Mouse (Mus musculus): Measurements from ENCODE around the gene Lhpp. TPM values are rescaled to one million over a fixed set of nuclear protein-coding genes. Genes with fewer than 3 reads are reported as not detected.
A peak's percentile ranks its signal among the peaks of the same experiment; 100 is the strongest.

The Lhpp gene
- polyA plus RNA-seq, 1 experiment from 2014 or later = 12.7 TPM

- Histone ChIP-seq H3K9ac (ENCODE audit: low read length) (no peak overlapping the region), H3K4me1 (ENCODE audit: control insufficient read depth, insufficient read depth, low read length) (peaks cover 13% of the 10 kb centered on the region; the same call in 1 of the 2 replicates), H3K4me2 (ENCODE audit: low read depth, low read length) (no peak overlapping the region), H3K36me3 (ENCODE audit: control insufficient read depth, insufficient read depth, low read length) (no peaks in the 10 kb centered on the region), H3K27me3 (ENCODE audit: control insufficient read depth, insufficient read depth, low read length) (no peaks in the 10 kb centered on the region), H3K4me3 (replicated peaks; ENCODE audit: low read length) (no peak overlapping the region), H3K9me3 (replicated peaks; ENCODE audit: control insufficient read depth, low read length) (no peaks in the 10 kb centered on the region), H3K27ac (ENCODE audit: low read length) (no peak overlapping the region)
- WGBS = 86% methylated on average over 14 of the region's 14 CpGs
- no peak for ATAC-seq (ENCODE audit: insufficient read depth, low FRiP score)
These were observed 80.5 kb downstream of the Lhpp start for GRCm38 (mm10) chr7:132690716-132691472.

GRCm38 (mm10) chr7:132692719-132693118 lies 82.3 kb downstream of the Lhpp start:
- peaks cover 10% of the 10 kb centered on the region; the same call in 1 of the 2 replicates for H3K4me1 ChIP-seq (ENCODE audit: control insufficient read depth, insufficient read depth, low read length)
- WGBS = 82% methylated on average over 9 of the region's 9 CpGs
- no peak overlapping the region for H3K4me2 ChIP-seq (ENCODE audit: low read depth, low read length)
- H3K27me3 ChIP-seq (ENCODE audit: control insufficient read depth, insufficient read depth, low read length) = no peaks in the 10 kb centered on the region
- H3K9me3 ChIP-seq (replicated peaks; ENCODE audit: control insufficient read depth, low read length) = no peaks in the 10 kb centered on the region
- H3K27ac ChIP-seq (ENCODE audit: low read length) = no peak overlapping the region
- no peak overlapping the region for H3K9ac ChIP-seq (ENCODE audit: low read length)
- no peak for ATAC-seq (ENCODE audit: insufficient read depth, low FRiP score)
- no peaks in the 10 kb centered on the region for H3K36me3 ChIP-seq (ENCODE audit: control insufficient read depth, insufficient read depth, low read length)
- no peak overlapping the region for H3K4me3 ChIP-seq (replicated peaks; ENCODE audit: low read length)

DNA sequence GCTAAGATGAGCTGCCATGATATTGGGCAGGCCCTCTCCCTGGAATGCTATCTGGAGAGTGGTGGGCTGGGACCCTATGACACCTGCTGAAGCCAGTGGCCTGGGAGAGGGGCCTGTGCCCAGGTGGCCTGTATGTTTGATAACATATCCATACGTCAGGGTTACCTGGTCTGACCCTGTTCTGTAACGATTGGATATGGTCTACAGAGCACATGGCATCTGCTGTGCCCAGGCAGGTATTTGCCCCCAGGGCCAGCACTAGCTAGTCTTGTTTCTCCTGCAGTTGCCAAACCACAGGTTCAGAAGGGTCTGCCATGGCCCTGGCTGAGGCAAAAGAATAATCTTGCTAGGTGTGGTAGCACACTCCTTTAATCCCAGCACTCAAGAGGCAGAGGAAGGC lies 83.1 kb downstream of the Lhpp start:
- no peak for ATAC-seq (ENCODE audit: insufficient read depth, low FRiP score)
- H3K9me3 ChIP-seq (replicated peaks; ENCODE audit: control insufficient read depth, low read length) = no peaks in the 10 kb centered on the region
- no peak overlapping the region for H3K4me3 ChIP-seq (replicated peaks; ENCODE audit: low read length)
- H3K36me3 ChIP-seq (ENCODE audit: control insufficient read depth, insufficient read depth, low read length) = no peaks in the 10 kb centered on the region
- no peak overlapping the region for H3K4me2 ChIP-seq (ENCODE audit: low read depth, low read length)
- H3K4me1 ChIP-seq (ENCODE audit: control insufficient read depth, insufficient read depth, low read length) = 0 out of 2 replicates have a peak, but pooled peaks cover 2% of the 10 kb centered on the region
- no peaks in the 10 kb centered on the region for H3K27me3 ChIP-seq (ENCODE audit: control insufficient read depth, insufficient read depth, low read length)
- H3K9ac ChIP-seq (ENCODE audit: low read length) = no peak overlapping the region
- no peak overlapping the region for H3K27ac ChIP-seq (ENCODE audit: low read length)
- WGBS = 88% methylated on average over 2 of the region's 2 CpGs

DNA sequence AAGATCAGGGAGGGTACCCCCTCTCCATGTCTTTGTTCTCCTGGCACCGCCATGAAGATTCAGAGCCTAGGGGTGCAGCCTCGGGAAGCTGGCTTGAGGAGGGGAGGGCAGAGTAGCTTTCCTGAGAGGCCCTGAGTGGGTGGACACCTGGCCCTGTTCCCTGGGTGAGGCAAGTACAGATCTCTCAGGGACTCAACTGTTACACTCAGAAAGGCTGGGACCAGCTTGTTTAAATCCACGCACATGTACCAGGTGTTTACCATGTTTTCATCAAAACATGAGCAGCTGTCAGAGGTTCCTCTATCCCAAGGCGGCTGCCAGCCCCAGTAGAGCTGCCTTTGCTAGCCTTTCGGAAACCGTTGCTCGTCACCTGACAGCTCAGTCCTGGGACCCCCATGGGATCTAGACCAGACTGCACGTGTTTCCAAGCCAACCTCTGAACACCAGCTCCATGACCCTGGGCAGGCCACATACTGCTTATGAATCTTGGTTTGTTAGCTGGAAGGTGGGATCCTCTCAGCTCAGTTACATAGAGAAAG lies 86.9 kb downstream of the Lhpp start:
- Histone ChIP-seq H3K4me3 (replicated peaks; ENCODE audit: low read length) (no peak overlapping the region), H3K9ac (ENCODE audit: low read length) (no peak overlapping the region), H3K36me3 (ENCODE audit: control insufficient read depth, insufficient read depth, low read length) (no peaks in the 10 kb centered on the region), H3K27me3 (ENCODE audit: control insufficient read depth, insufficient read depth, low read length) (no peaks in the 10 kb centered on the region), H3K4me1 (ENCODE audit: control insufficient read depth, insufficient read depth, low read length) (no peaks in the 10 kb centered on the region; the same call in 1 of the 2 replicates), H3K9me3 (replicated peaks; ENCODE audit: control insufficient read depth, low read length) (no peaks in the 10 kb centered on the region), H3K4me2 (ENCODE audit: low read depth, low read length) (no peak overlapping the region), H3K27ac (ENCODE audit: low read length) (no peak overlapping the region)
- ATAC-seq (ENCODE audit: insufficient read depth, low FRiP score) = no peak
- 69% methylated on average over 8 of the region's 8 CpGs for WGBS

GRCm38 (mm10) chr7:132698737-132699136 lies 88.3 kb downstream of the Lhpp start:
- H3K9me3 ChIP-seq (replicated peaks; ENCODE audit: control insufficient read depth, low read length) = no peaks in the 10 kb centered on the region
- H3K27ac ChIP-seq (ENCODE audit: low read length) = no peak overlapping the region
- peaks cover 3% of the 10 kb centered on the region; the same call in 1 of the 2 replicates for H3K4me1 ChIP-seq (ENCODE audit: control insufficient read depth, insufficient read depth, low read length)
- H3K9ac ChIP-seq (ENCODE audit: low read length) = no peak overlapping the region
- no peak for ATAC-seq (ENCODE audit: insufficient read depth, low FRiP score)
- no peak overlapping the region for H3K4me3 ChIP-seq (replicated peaks; ENCODE audit: low read length)
- H3K27me3 ChIP-seq (ENCODE audit: control insufficient read depth, insufficient read depth, low read length) = no peaks in the 10 kb centered on the region
- H3K36me3 ChIP-seq (ENCODE audit: control insufficient read depth, insufficient read depth, low read length) = no peaks in the 10 kb centered on the region
- WGBS = 81% methylated on average over 4 of the region's 4 CpGs
- no peak overlapping the region for H3K4me2 ChIP-seq (ENCODE audit: low read depth, low read length)

DNA sequence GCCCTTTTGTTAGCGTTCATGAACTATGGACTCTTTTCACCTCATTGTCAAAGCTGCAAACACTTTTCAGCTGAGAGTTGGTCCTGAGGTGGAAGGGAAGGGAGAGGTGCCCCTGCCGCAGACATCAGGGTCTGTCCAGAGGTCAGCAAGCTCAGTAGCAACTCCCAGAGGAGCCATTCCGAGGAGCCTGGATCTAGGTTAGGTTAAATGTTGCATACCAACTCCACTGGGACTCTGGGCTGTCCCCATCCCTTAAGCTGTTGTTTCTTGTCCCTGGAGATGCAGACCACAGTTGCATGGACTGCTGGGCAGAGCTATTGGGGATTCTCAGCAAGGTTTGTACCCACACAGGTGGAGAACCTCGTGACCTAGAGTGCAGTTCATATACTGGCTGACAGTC lies 88.7 kb downstream of the Lhpp start:
- H3K27ac ChIP-seq (ENCODE audit: low read length) = no peak overlapping the region
- no peak overlapping the region for H3K4me2 ChIP-seq (ENCODE audit: low read depth, low read length)
- peaks cover 8% of the 10 kb centered on the region; the same call in 1 of the 2 replicates for H3K4me1 ChIP-seq (ENCODE audit: control insufficient read depth, insufficient read depth, low read length)
- WGBS = 68% methylated on average over 4 of the region's 4 CpGs
- no peaks in the 10 kb centered on the region for H3K36me3 ChIP-seq (ENCODE audit: control insufficient read depth, insufficient read depth, low read length)
- no peak overlapping the region for H3K9ac ChIP-seq (ENCODE audit: low read length)
- no peaks in the 10 kb centered on the region for H3K9me3 ChIP-seq (replicated peaks; ENCODE audit: control insufficient read depth, low read length)
- no peak for ATAC-seq (ENCODE audit: insufficient read depth, low FRiP score)
- no peak overlapping the region for H3K4me3 ChIP-seq (replicated peaks; ENCODE audit: low read length)
- H3K27me3 ChIP-seq (ENCODE audit: control insufficient read depth, insufficient read depth, low read length) = no peaks in the 10 kb centered on the region

- Histone ChIP-seq H3K9ac (ENCODE audit: low read length) (no peak overlapping the region), H3K27ac (ENCODE audit: low read length) (no peak overlapping the region), H3K9me3 (replicated peaks; ENCODE audit: control insufficient read depth, low read length) (no peaks in the 10 kb centered on the region), H3K4me2 (ENCODE audit: low read depth, low read length) (no peak overlapping the region), H3K4me3 (replicated peaks; ENCODE audit: low read length) (no peak overlapping the region), H3K36me3 (ENCODE audit: control insufficient read depth, insufficient read depth, low read length) (no peaks in the 10 kb centered on the region), H3K4me1 (ENCODE audit: control insufficient read depth, insufficient read depth, low read length) (peaks cover 8% of the 10 kb centered on the region; the same call in 1 of the 2 replicates), H3K27me3 (ENCODE audit: control insufficient read depth, insufficient read depth, low read length) (no peaks in the 10 kb centered on the region)
- ATAC-seq (ENCODE audit: insufficient read depth, low FRiP score) = no peak
These were observed 89.2 kb downstream of the Lhpp start for GRCm38 (mm10) chr7:132699639-132700038.

GRCm38 (mm10) chr7:132700107-132700506 lies 89.7 kb downstream of the Lhpp start:
- no peak overlapping the region for H3K4me2 ChIP-seq (ENCODE audit: low read depth, low read length)
- ATAC-seq (ENCODE audit: insufficient read depth, low FRiP score) = no peak
- H3K36me3 ChIP-seq (ENCODE audit: control insufficient read depth, insufficient read depth, low read length) = no peaks in the 10 kb centered on the region
- no peak overlapping the region for H3K27ac ChIP-seq (ENCODE audit: low read length)
- H3K9ac ChIP-seq (ENCODE audit: low read length) = no peak overlapping the region
- H3K27me3 ChIP-seq (ENCODE audit: control insufficient read depth, insufficient read depth, low read length) = no peaks in the 10 kb centered on the region
- peaks cover 8% of the 10 kb centered on the region; the same call in 1 of the 2 replicates for H3K4me1 ChIP-seq (ENCODE audit: control insufficient read depth, insufficient read depth, low read length)
- H3K9me3 ChIP-seq (replicated peaks; ENCODE audit: control insufficient read depth, low read length) = no peaks in the 10 kb centered on the region
- 72% methylated on average over 4 of the region's 4 CpGs for WGBS
- no peak overlapping the region for H3K4me3 ChIP-seq (replicated peaks; ENCODE audit: low read length)

GRCm38 (mm10) chr7:132701412-132701811 lies 91.0 kb downstream of the Lhpp start:
- H3K4me2 ChIP-seq (ENCODE audit: low read depth, low read length) = no peak overlapping the region
- no peaks in the 10 kb centered on the region for H3K27me3 ChIP-seq (ENCODE audit: control insufficient read depth, insufficient read depth, low read length)
- H3K9ac ChIP-seq (ENCODE audit: low read length) = no peak overlapping the region
- H3K9me3 ChIP-seq (replicated peaks; ENCODE audit: control insufficient read depth, low read length) = no peaks in the 10 kb centered on the region
- H3K36me3 ChIP-seq (ENCODE audit: control insufficient read depth, insufficient read depth, low read length) = no peaks in the 10 kb centered on the region
- peak; percentile 41; the same call in 1 of the 2 replicates for ATAC-seq (ENCODE audit: insufficient read depth, low FRiP score)
- H3K27ac ChIP-seq (ENCODE audit: low read length) = no peak overlapping the region
- H3K4me1 ChIP-seq (ENCODE audit: control insufficient read depth, insufficient read depth, low read length) = peaks cover 8% of the 10 kb centered on the region; the same call in 1 of the 2 replicates
- no peak overlapping the region for H3K4me3 ChIP-seq (replicated peaks; ENCODE audit: low read length)
- WGBS = 71% methylated on average over 3 of the region's 3 CpGs

Data from stomach, embryonic 16.5 days (tissue).